Mouse (Mus musculus): ENCODE results near the gene Atp5mpl.
"Not testable (repeated sequence)": the region's sequence is repeated elsewhere in the genome, so short reads cannot be mapped to it uniquely, and the experiment has no call there.

Gene Atp5mpl

DNA sequence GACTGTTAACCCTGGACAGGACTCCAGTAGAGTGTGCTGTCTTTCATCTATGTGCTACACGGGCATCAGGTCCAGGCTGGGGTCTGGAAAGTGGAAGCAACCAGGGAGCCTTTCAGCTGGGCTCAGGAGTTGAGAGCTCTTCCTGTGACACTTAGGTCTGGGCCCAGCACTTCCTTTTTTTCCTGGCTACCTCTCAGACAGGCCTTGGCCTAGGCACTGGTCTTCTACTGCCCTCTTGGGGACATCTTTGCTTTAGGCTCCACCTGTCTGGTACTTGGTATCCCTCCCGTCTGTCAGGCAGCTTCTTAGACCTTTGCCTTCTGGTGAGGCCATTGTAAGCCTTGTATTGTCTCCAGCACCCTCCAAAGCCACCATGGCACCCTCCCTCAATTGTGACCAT is 20.1 kb downstream of the Atp5mpl start:
- peak; percentile 80 for DNase-seq

DNA sequence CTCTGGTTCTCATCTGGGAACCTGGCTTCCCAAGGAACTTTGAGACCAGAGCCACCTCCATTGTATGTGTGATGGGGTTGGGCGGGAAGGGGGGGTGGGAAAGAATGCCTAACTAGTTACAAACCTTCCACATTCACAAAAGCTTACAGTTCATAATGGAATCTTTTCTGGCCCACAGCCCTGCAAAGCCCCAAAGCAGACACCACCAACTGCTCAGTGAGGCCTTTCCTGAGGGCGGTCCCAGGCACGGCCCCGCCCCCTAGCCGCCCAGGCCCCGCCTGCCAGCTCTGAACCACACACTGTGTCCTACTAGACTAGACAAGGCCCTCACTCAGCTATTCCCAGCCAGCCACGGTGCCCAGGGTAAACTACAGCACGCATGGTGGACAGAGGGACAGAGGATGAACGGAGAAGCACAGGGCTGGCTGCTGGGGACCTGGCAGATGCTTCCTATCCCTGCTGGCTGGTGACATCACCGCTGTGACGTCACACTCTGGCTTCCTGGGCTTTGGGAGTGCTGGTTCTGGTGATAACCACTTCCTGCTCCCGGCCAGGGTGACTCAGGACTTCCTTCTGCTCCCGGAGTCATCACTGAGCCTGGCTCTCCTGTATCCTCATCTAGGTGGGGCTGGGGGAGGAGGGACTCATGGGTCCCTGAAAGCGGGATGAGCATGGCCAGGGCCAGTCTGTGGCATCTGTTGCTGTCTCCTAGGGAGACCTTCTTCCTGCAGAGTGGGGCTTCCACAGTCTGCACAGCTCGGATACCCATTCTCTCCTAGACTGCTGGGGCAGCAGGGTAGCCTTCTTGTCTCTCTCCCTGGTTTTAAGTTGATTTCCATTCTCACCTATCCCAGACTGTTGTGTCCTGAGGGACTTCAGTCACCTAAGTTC is 20.8 kb downstream of the Atp5mpl start:
- DNase-seq = not testable (repeated sequence)

- DNase-seq = no peak
Measured at GRCm38 (mm10) chr12:111945115-111945514, 21.7 kb downstream of the Atp5mpl start.

GRCm38 (mm10) chr12:111944065-111944987 is 22.5 kb downstream of the Atp5mpl start:
- not testable (repeated sequence) for DNase-seq

DNA sequence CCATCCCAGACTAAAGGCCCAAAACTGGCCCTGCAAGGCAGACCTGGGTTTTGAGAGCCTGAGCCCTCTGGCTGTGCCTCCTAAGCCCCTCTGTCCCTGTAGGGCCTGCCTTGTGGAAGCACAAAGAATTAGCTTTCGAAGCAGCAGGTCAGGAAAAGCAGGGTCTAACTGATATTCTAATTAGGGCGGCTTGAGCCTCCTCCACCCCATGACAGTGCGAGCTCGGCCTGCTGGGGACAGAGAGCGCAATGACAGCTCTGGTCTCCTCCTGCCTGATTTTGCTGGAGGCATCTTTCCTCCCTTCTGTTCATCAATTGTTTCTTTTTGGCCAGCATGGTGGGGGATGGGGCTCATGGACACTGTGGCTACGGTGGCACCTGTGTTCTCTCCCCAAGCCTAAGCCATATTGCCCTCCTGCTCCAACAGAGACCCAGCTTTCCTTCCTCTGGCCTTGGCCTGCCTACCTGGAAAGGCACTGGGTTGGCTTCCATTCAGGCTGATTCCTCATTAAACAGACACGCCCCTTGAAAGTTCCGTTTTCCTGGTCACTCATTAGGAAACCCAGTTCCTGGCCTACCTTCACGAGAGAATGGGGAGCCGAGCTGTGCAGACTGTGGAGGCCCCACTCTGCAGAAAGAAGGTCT is 23.2 kb downstream of the Atp5mpl start:
- no peak for DNase-seq

- no peak for DNase-seq
Measured at GRCm38 (mm10) chr12:111938623-111939177, 28.1 kb downstream of the Atp5mpl start.

DNA sequence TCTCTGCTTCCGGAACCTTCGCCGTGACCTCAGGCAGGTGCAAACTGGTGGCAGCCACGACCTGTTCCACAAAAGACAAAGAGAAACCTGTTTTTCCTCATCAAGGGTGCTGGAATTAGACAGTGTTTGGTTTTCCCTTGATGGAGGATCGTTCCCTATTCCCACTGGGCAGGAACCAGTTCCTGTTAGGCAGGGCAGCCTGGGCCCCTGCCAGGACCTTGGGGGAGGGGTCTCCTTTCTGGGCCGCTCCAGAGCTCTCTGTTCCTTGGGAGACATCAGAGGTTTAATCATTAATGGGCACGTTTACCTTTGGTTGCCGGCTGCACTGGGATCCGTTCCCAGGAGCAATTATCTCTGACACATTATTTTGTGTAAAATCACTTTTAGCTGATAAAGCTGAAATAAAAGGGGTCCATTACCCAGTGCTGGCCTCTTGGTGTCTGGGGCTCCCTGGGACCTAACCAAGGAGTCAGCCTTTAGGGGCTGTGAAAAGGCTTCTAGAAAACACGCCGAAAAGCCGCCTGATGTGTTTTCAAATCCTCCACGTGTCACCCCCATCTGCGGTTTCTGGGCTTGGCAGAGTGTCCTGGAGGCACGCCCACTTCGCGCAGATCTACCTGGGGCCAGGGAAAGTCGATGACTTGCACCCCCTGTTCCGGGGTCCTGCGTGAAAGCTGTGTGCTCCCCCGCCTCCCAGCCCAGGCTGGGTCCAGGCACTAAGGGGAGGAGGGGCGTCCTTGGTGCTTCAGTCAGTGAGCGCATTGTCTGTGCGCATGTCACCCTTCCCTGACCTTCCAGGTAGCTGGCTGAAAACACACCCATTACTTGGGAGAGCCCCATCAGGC is 29.8 kb downstream of the Atp5mpl start:
- no peak for DNase-seq

GRCm38 (mm10) chr12:111933971-111934370 is 32.8 kb downstream of the Atp5mpl start:
- no peak for DNase-seq

DNA sequence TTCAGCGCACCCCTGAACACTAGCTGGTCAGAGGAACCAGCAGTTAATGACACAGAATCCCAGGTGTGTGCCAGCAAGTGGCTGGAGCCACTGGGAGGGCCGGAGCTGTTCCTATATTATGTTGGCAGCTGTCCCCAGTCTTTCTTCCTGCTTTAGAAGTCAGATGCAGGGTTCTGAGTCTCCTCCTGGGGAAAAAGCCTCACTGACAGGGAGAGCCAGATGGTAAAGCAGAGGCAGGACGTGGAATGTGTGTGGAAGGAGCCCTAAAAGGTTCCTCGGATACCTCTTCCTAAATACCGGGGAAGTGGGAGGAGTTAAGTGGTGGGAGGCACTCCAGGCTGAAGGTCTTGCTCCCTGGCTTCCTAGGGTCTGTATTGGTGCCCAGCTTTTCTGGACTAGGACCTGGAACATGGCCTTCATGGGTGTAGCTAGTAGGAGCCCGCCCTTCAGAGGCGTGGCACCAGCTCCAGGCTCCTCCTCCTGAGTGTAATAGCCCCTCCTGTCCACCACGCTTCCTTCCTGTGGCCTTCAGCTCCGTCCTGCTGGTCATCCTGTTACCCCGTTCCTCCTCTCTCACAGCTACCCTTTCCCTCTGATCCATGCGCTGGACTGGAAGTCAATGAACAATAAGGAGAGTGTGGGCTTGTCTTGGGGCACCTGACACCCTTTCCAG is 33.6 kb downstream of the Atp5mpl start:
- DNase-seq = no peak

- DNase-seq = no peak
Measured at GRCm38 (mm10) chr12:111932513-111932912, 34.3 kb downstream of the Atp5mpl start.

- DNase-seq = no peak
Measured at GRCm38 (mm10) chr12:111931411-111932025, 35.3 kb downstream of the Atp5mpl start.

GRCm38 (mm10) chr12:111928411-111928966 is 38.3 kb downstream of the Atp5mpl start:
- DNase-seq = no peak

- DNase-seq = no peak
Measured at GRCm38 (mm10) chr12:111927338-111927737, 39.4 kb downstream of the Atp5mpl start.

- no peak for DNase-seq
Measured at GRCm38 (mm10) chr12:111923117-111923516, 43.7 kb downstream of the Atp5mpl start.

GRCm38 (mm10) chr12:111920046-111920445 is 46.7 kb downstream of the Atp5mpl start:
- DNase-seq = peak; percentile 86

GRCm38 (mm10) chr12:111916514-111917217 is 50.1 kb downstream of the Atp5mpl start:
- DNase-seq = no peak

DNA sequence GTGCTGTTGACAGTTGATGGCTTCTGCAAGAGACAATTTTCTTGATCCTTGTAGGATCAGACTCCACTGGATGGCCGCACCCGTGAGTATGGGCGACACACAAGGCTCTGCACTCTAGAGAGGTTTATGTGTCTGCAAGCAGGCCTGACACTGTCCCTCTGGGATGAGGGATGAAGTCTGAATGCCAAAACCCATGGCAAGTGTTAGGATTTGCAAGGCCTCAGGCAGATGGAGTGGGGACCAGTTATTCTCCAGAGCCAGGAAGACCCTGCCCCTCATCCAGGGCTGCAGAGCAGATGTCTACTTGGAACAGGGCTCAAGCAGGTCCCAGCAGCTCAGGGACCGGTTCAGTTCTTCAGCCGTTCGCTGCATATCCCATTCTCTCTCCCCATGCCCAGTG is 51.0 kb downstream of the Atp5mpl start:
- no peak for DNase-seq

DNA sequence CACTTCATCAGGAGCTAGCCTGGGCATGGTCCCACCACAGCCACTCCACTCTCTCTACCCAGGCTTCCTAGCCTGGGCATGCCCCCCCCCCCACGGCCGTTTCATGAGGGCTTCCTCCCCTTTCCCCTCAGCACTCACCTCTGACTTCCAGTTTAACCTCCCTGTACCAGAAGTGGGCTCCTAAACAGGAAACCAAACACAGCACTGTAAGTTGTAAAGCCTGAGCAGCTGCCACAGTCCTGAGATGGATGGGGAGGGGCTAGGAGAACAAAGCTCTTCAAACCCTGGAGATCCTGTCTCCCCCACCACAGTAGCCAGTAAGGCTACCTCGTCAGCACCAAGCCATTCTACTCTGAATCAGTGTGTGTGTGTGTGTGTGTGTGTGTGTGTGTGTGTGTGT is 52.7 kb downstream of the Atp5mpl start:
- DNase-seq = no peak

DNA sequence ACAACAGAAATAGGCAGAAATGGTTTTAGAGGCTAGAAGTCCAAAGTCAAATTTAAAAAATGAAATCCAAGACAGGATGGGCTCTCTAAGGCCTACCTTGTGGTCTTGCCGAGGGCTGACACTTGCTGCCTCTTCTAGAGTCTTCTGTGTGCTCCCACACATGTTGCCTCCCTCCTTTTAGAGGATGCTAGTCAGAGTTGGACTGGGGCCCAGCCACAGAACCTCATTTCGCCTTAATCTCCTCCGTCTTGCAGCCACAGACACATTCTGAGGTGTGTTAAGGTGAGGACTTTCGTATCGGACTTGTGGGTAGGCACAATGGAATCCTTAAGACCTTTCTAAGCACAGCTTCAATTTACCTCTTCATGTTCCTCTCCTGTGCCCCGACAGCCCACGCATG is 54.0 kb downstream of the Atp5mpl start:
- no peak for DNase-seq

DNA sequence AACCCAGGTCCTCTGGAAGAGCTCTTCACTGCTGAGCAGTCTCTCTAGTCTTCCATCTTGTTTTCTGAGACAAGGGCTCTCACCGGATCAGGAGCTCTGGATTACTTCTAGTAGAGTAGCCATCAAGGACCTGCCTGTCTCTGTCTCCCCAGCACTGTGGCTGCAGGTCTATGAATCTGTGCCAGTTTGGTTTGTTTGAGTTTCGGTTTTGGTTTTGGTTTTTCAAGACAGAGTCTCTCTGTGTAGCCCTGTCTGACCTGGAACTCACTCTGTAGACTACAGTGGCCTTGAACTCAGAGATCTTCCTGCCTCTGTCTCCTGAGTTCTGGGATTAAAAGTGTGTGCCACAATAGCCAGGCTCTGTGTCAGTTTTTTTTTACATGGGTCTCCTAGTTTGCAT is 55.0 kb downstream of the Atp5mpl start:
- DNase-seq = no peak
